Mouse (Mus musculus) brain, embryonic 18.5 days (tissue): ENCODE measurements around the gene Eftud2.

ENCODE experiments used
- DNase-seq: peaks from one replicate; pipeline ENCODE4 v3.0.0-alpha.2; 2012; ENCODE audit warnings: low read depth, low spot score

The Eftud2 gene

GRCm38 (mm10) chr11:102880585-102881313 is at the start of gene Eftud2, which contains the start of gene Ccdc103:
TSS of gene Eftud2 (minus strand) at chr11:102880985.
TSS of gene Ccdc103 (plus strand) at chr11:102881204.
- DNase-seq = peak; percentile 83

GRCm38 (mm10) chr11:102925351-102925717 is 44.5 kb upstream of the Eftud2 start:
- no peak for DNase-seq

GRCm38 (mm10) chr11:102924557-102925350 is 44.0 kb upstream of the Eftud2 start, which contains the start of gene Kif18b:
TSS of gene Kif18b (minus strand) at chr11:102925124.
- peak; percentile 87 for DNase-seq

GRCm38 (mm10) chr11:102921491-102921890 is 40.7 kb upstream of the Eftud2 start:
- DNase-seq = no peak

GRCm38 (mm10) chr11:102918077-102918476 is 37.3 kb upstream of the Eftud2 start:
- DNase-seq = no peak

GRCm38 (mm10) chr11:102915380-102915779 is 34.6 kb upstream of the Eftud2 start:
- DNase-seq = no peak

- no peak for DNase-seq
Measured at GRCm38 (mm10) chr11:102911376-102911775, 30.6 kb upstream of the Eftud2 start.

- DNase-seq = no peak
Measured at GRCm38 (mm10) chr11:102903654-102904053, 22.9 kb upstream of the Eftud2 start.

GRCm38 (mm10) chr11:102902107-102902506 is 21.3 kb upstream of the Eftud2 start:
- no peak for DNase-seq

- DNase-seq = no peak
Measured at GRCm38 (mm10) chr11:102901199-102901598, 20.4 kb upstream of the Eftud2 start.

GRCm38 (mm10) chr11:102900763-102901162 is 20.0 kb upstream of the Eftud2 start, which contains the start of gene Gfap:
TSS of gene Gfap (minus strand) at chr11:102900912.
- no peak for DNase-seq

GRCm38 (mm10) chr11:102898408-102898807 is 17.6 kb upstream of the Eftud2 start:
- no peak for DNase-seq

GRCm38 (mm10) chr11:102896641-102897040 is 15.9 kb upstream of the Eftud2 start:
- DNase-seq = no peak

- DNase-seq = no peak
Measured at GRCm38 (mm10) chr11:102895779-102896178, 15.0 kb upstream of the Eftud2 start.

- no peak for DNase-seq
Measured at GRCm38 (mm10) chr11:102894716-102895115, 13.9 kb upstream of the Eftud2 start.

GRCm38 (mm10) chr11:102893015-102893651 is 12.3 kb upstream of the Eftud2 start:
- DNase-seq = no peak

- DNase-seq = no peak
Measured at GRCm38 (mm10) chr11:102890096-102890495, 9.3 kb upstream of the Eftud2 start.

- no peak for DNase-seq
Measured at GRCm38 (mm10) chr11:102888135-102888534, 7.3 kb upstream of the Eftud2 start.

GRCm38 (mm10) chr11:102887433-102887832 is 6.6 kb upstream of the Eftud2 start:
- no peak for DNase-seq

- no peak for DNase-seq
Measured at GRCm38 (mm10) chr11:102884616-102885219, 3.9 kb upstream of the Eftud2 start, which contains the start of gene Fam187a. TSS of gene Fam187a (plus strand) at chr11:102885169.

- DNase-seq = no peak
Measured at GRCm38 (mm10) chr11:102881314-102882198, 771 bp upstream of the Eftud2 start.
